Comparison of ENCODE assay signal across 15 mouse cellular contexts in genomic region chr2:178630511-178630910, GRCm38 (mm10).
DNase-seq lines count a peak whose midpoint lies in the region; ATAC-seq lines count a peak whose summit lies in the region.
"Had no signal": no experiment of that assay in that cellular context is flagged by ENCODE, and none has a peak within 500 bp of the region (broad histone marks: within the 10 kb centered on the region; RNA-seq: fewer than 3 reads in every experiment).

No protein-coding gene starts in this region.

- no peaks in the 10 kb centered on the region for H3K27me3 ChIP-seq in neural tube, embryonic 11.5 days (ENCODE audit: control insufficient read depth, insufficient read depth, low read length)
- no peaks in the 10 kb centered on the region for H3K27me3 ChIP-seq in neural tube, embryonic 15.5 days (replicated peaks)
- H3K27me3 ChIP-seq in stomach, embryonic 16.5 days (ENCODE audit: control insufficient read depth, insufficient read depth, low read length), result peaks cover 3% of the 10 kb centered on the region; the same call in 1 of the 2 replicates
- H3K27me3 ChIP-seq: forebrain, embryonic 15.5 days; liver, embryonic 13.5 days; neural tube, embryonic 12.5 days had no signal

- no peak overlapping the region for H3K4me2 ChIP-seq in neural tube, embryonic 11.5 days (ENCODE audit: low read depth)
- no peak overlapping the region for H3K4me2 ChIP-seq in neural tube, embryonic 15.5 days
- H3K4me2 ChIP-seq in stomach, embryonic 16.5 days (ENCODE audit: low read depth, low read length), result no peak overlapping the region
- H3K4me2 ChIP-seq: forebrain, embryonic 15.5 days; hindbrain, embryonic 14.5 days; liver, embryonic 13.5 days; neural tube, embryonic 12.5 days had no signal

- no peak overlapping the region for H3K9ac ChIP-seq in neural tube, embryonic 11.5 days (ENCODE audit: low read length)
- no peak overlapping the region for H3K9ac ChIP-seq in neural tube, embryonic 15.5 days (replicated peaks)
- H3K9ac ChIP-seq in stomach, embryonic 16.5 days (ENCODE audit: low read length), result no peak overlapping the region
- H3K9ac ChIP-seq: forebrain, embryonic 15.5 days; hindbrain, embryonic 14.5 days; liver, embryonic 13.5 days; neural tube, embryonic 12.5 days had no signal

- H3K27ac ChIP-seq in neural tube, embryonic 11.5 days (ENCODE audit: low read depth, low read length), result no peak overlapping the region
- H3K27ac ChIP-seq in neural tube, embryonic 15.5 days (replicated peaks), result no peak overlapping the region
- H3K27ac ChIP-seq in stomach, embryonic 16.5 days (ENCODE audit: low read length), result no peak overlapping the region
- H3K27ac ChIP-seq: forebrain, embryonic 15.5 days; hindbrain, embryonic 14.5 days; left cerebral cortex, adult 2 months; liver, embryonic 13.5 days; neural tube, embryonic 12.5 days had no signal

- ATAC-seq in neural tube, embryonic 11.5 days (ENCODE audit: insufficient read depth, low FRiP score, low TSS enrichment), result no peak
- no peak for ATAC-seq in neural tube, embryonic 15.5 days (ENCODE audit: low FRiP score)
- ATAC-seq in stomach, embryonic 16.5 days (ENCODE audit: insufficient read depth, low FRiP score), result peak; percentile 82
- ATAC-seq in CD4-positive, CD25-positive, alpha-beta regulatory T cell, adult 4 months, result no peak

- peaks cover 5% of the 10 kb centered on the region; the same call in 1 of the 2 replicates for H3K4me1 ChIP-seq in neural tube, embryonic 11.5 days (ENCODE audit: control insufficient read depth, insufficient read depth, low read length)
- peaks cover 27% of the 10 kb centered on the region for H3K4me1 ChIP-seq in neural tube, embryonic 15.5 days
- peaks cover 33% of the 10 kb centered on the region for H3K4me1 ChIP-seq in stomach, embryonic 16.5 days (ENCODE audit: control insufficient read depth, insufficient read depth, low read length)
- H3K4me1 ChIP-seq: liver, embryonic 13.5 days had no signal

- no peaks in the 10 kb centered on the region for H3K9me3 ChIP-seq in neural tube, embryonic 11.5 days (ENCODE audit: control insufficient read depth, low read length)
- no peaks in the 10 kb centered on the region for H3K9me3 ChIP-seq in neural tube, embryonic 15.5 days (replicated peaks)
- H3K9me3 ChIP-seq in stomach, embryonic 16.5 days (replicated peaks; ENCODE audit: control insufficient read depth, low read length), result no peaks in the 10 kb centered on the region
- H3K9me3 ChIP-seq: forebrain, embryonic 15.5 days; liver, embryonic 13.5 days; neural tube, embryonic 12.5 days had no signal

- no peaks in the 10 kb centered on the region for H3K36me3 ChIP-seq in neural tube, embryonic 11.5 days (ENCODE audit: control insufficient read depth, insufficient read depth, low read length)
- no peaks in the 10 kb centered on the region for H3K36me3 ChIP-seq in neural tube, embryonic 15.5 days
- H3K36me3 ChIP-seq in stomach, embryonic 16.5 days (ENCODE audit: control insufficient read depth, insufficient read depth, low read length), result no peaks in the 10 kb centered on the region
- H3K36me3 ChIP-seq: forebrain, embryonic 15.5 days; G1E; liver, embryonic 13.5 days; neural tube, embryonic 12.5 days had no signal

- 76% methylated on average over 12 of the region's 12 CpGs for WGBS in neural tube, embryonic 11.5 days
- 90% methylated on average over 12 of the region's 12 CpGs for WGBS in neural tube, embryonic 15.5 days
- 47% methylated on average over 12 of the region's 12 CpGs for WGBS in stomach, embryonic 16.5 days

- no peak overlapping the region for H3K4me3 ChIP-seq in neural tube, embryonic 11.5 days (ENCODE audit: low read depth, low read length)
- no peak overlapping the region for H3K4me3 ChIP-seq in neural tube, embryonic 15.5 days (replicated peaks)
- H3K4me3 ChIP-seq in stomach, embryonic 16.5 days (replicated peaks; ENCODE audit: low read length), result no peak overlapping the region
- H3K4me3 ChIP-seq: forebrain, embryonic 15.5 days; left cerebral cortex, adult 2 months; liver, embryonic 13.5 days; neural tube, embryonic 12.5 days had no signal

- peak; percentile 4 for DNase-seq in adrenal gland, postnatal 25 days
- DNase-seq in adrenal gland, adult 18-20 months (ENCODE audit: low spot score in 2 of 2), result no peak
- DNase-seq in neural tube, embryonic 11.5 days (ENCODE audit: low spot score), result peak; percentile 18
- peak; percentile 47 for DNase-seq in kidney, postnatal 10 days
- DNase-seq in heart, adult 9 months (ENCODE audit: low spot score in 2 of 2), result no peak
- DNase-seq: gastrocnemius, postnatal 14 days; liver, embryonic 13.5 days had no signal

Comparison
In these comparisons a context has a peak if more than half of its experiments do, and no peak if none do; other contexts are left out.
1. DNase-seq: peak in adrenal gland, postnatal 25 days (single experiment), neural tube, embryonic 11.5 days (single experiment) and kidney, postnatal 10 days (single experiment); none in adrenal gland, adult 18-20 months (0 of 2) and heart, adult 9 months (0 of 2).